Mouse (Mus musculus): ENCODE results near the gene Galnt14. TPM values are rescaled to one million over a fixed set of nuclear protein-coding genes. Genes with fewer than 3 reads are reported as not detected.

Gene Galnt14
- polyA plus RNA-seq, 1 experiment: not detected

GRCm38 (mm10) chr17:73540409-73541232, 169.6 kb downstream of the Galnt14 start:
- Histone ChIP-seq H3K4me1 (ENCODE audit: control insufficient read depth) (no peaks in the 10 kb centered on the region), H3K4me3 (replicated peaks) (no peak overlapping the region), H3K27me3 (ENCODE audit: control insufficient read depth) (no peaks in the 10 kb centered on the region), H3K36me3 (ENCODE audit: control insufficient read depth) (no peaks in the 10 kb centered on the region), H3K9me3 (ENCODE audit: control insufficient read depth, low read length) (peaks cover under 1% of the 10 kb centered on the region; the same call in 1 of the 2 replicates)
- TF ChIP-seq TAL1 (IDR thresholded peaks at IDR 0.05; ENCODE audit: low read length): no peak
- no peak for TF ChIP-seq GATA1 (IDR thresholded peaks at IDR 0.05; ENCODE audit: low read length)

- Histone ChIP-seq H3K9me3 (ENCODE audit: control insufficient read depth, low read length) (peaks cover 9% of the 10 kb centered on the region; the same call in 1 of the 2 replicates), H3K27me3 (ENCODE audit: control insufficient read depth) (no peaks in the 10 kb centered on the region), H3K4me3 (replicated peaks) (no peak overlapping the region), H3K36me3 (ENCODE audit: control insufficient read depth) (no peaks in the 10 kb centered on the region), H3K4me1 (ENCODE audit: control insufficient read depth) (no peaks in the 10 kb centered on the region)
- TF ChIP-seq TAL1 (IDR thresholded peaks at IDR 0.05; ENCODE audit: low read length): no peak
- no peak for TF ChIP-seq GATA1 (IDR thresholded peaks at IDR 0.05; ENCODE audit: low read length)
These were observed 178.4 kb downstream of the Galnt14 start for GRCm38 (mm10) chr17:73531896-73532295.

- no peaks in the 10 kb centered on the region for H3K4me1 ChIP-seq (ENCODE audit: control insufficient read depth)
- no peaks in the 10 kb centered on the region for H3K9me3 ChIP-seq (ENCODE audit: control insufficient read depth, low read length)
- no peak for TF ChIP-seq GATA1 (IDR thresholded peaks at IDR 0.05; ENCODE audit: low read length)
- TF ChIP-seq TAL1 (IDR thresholded peaks at IDR 0.05; ENCODE audit: low read length): no peak
- H3K27me3 ChIP-seq (ENCODE audit: control insufficient read depth): no peaks in the 10 kb centered on the region
- no peak overlapping the region for H3K4me3 ChIP-seq (replicated peaks)
- no peaks in the 10 kb centered on the region for H3K36me3 ChIP-seq (ENCODE audit: control insufficient read depth)
These were observed 188.1 kb downstream of the Galnt14 start for GRCm38 (mm10) chr17:73522169-73522568.

- H3K9me3 ChIP-seq (ENCODE audit: control insufficient read depth, low read length): no peaks in the 10 kb centered on the region
- no peak for TF ChIP-seq TAL1 (IDR thresholded peaks at IDR 0.05; ENCODE audit: low read length)
- no peak for TF ChIP-seq GATA1 (IDR thresholded peaks at IDR 0.05; ENCODE audit: low read length)
These were observed 190.9 kb downstream of the Galnt14 start for GRCm38 (mm10) chr17:73519350-73519749.

GRCm38 (mm10) chr17:73518359-73518758, 191.9 kb downstream of the Galnt14 start:
- TF ChIP-seq TAL1 (IDR thresholded peaks at IDR 0.05; ENCODE audit: low read length) (no peak), GATA1 (IDR thresholded peaks at IDR 0.05; ENCODE audit: low read length) (no peak)
- H3K27me3 ChIP-seq (ENCODE audit: control insufficient read depth): no peaks in the 10 kb centered on the region
- no peaks in the 10 kb centered on the region for H3K9me3 ChIP-seq (ENCODE audit: control insufficient read depth, low read length)
- no peak overlapping the region for H3K4me3 ChIP-seq (replicated peaks)
- H3K36me3 ChIP-seq (ENCODE audit: control insufficient read depth): no peaks in the 10 kb centered on the region
- H3K4me1 ChIP-seq (ENCODE audit: control insufficient read depth): no peaks in the 10 kb centered on the region

More at GRCm38 (mm10) chr17:73519350-73519749, 190.9 kb downstream of the Galnt14 start:
- H3K36me3 ChIP-seq (ENCODE audit: control insufficient read depth): no peaks in the 10 kb centered on the region
- no peak overlapping the region for H3K4me3 ChIP-seq (replicated peaks)
- H3K4me1 ChIP-seq (ENCODE audit: control insufficient read depth): no peaks in the 10 kb centered on the region
- no peaks in the 10 kb centered on the region for H3K27me3 ChIP-seq (ENCODE audit: control insufficient read depth)

DNA sequence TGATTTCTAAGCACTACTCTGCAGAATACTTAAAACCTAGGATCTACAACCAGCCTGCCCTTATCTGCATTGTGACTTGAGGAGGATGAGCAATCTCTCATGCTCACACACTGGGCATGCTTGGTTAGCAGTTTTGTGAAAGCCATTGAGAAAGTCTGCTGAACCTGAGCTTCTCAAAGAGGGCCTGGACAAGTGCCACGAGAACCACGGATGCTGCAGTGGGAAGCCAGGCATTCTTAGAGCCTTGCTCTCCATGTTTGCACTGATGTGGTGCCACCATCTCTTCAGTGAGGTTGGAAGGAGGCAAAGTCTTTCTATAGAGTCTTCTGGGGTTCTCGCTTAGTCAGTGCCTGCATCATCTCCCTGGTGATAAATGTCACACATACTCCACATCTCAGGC, 194.7 kb downstream of the Galnt14 start:
- Histone ChIP-seq H3K27me3 (ENCODE audit: control insufficient read depth) (no peaks in the 10 kb centered on the region), H3K4me1 (ENCODE audit: control insufficient read depth) (no peaks in the 10 kb centered on the region), H3K36me3 (ENCODE audit: control insufficient read depth) (no peaks in the 10 kb centered on the region), H3K4me3 (replicated peaks) (no peak overlapping the region), H3K9me3 (ENCODE audit: control insufficient read depth, low read length) (no peaks in the 10 kb centered on the region)
- TF ChIP-seq GATA1 (IDR thresholded peaks at IDR 0.05; ENCODE audit: low read length) (no peak), TAL1 (IDR thresholded peaks at IDR 0.05; ENCODE audit: low read length) (no peak)

- Histone ChIP-seq H3K9me3 (ENCODE audit: control insufficient read depth, low read length) (no peaks in the 10 kb centered on the region), H3K27me3 (ENCODE audit: control insufficient read depth) (no peaks in the 10 kb centered on the region), H3K36me3 (ENCODE audit: control insufficient read depth) (no peaks in the 10 kb centered on the region), H3K4me1 (ENCODE audit: control insufficient read depth) (no peaks in the 10 kb centered on the region), H3K4me3 (replicated peaks) (no peak overlapping the region)
- no peak for TF ChIP-seq TAL1 (IDR thresholded peaks at IDR 0.05; ENCODE audit: low read length)
- TF ChIP-seq GATA1 (IDR thresholded peaks at IDR 0.05; ENCODE audit: low read length): no peak
These were observed 195.4 kb downstream of the Galnt14 start for GRCm38 (mm10) chr17:73514862-73515261.

DNA sequence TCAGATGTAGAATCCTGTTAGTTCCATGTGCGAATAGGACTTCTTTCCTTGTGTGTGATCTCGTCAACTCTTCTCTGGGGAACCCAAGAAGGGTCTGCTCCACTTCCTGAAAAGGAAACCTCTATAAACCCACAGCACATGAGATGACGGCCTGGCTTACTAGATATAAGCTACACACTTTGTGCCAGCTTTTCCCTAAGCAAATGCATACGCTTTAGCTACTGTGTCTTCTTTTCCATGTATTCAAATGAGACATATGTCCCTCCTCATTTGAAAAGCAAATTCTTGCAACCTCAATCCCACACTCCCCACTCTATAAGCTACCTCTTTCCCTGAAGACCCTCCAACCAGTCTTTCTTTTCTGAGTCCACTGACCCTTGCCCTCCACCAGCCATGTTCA, 196.0 kb downstream of the Galnt14 start:
- Histone ChIP-seq H3K9me3 (ENCODE audit: control insufficient read depth, low read length) (peaks cover 3% of the 10 kb centered on the region; the same call in 1 of the 2 replicates), H3K36me3 (ENCODE audit: control insufficient read depth) (no peaks in the 10 kb centered on the region), H3K27me3 (ENCODE audit: control insufficient read depth) (no peaks in the 10 kb centered on the region), H3K4me1 (ENCODE audit: control insufficient read depth) (no peaks in the 10 kb centered on the region), H3K4me3 (replicated peaks) (no peak overlapping the region)
- no peak for TF ChIP-seq GATA1 (IDR thresholded peaks at IDR 0.05; ENCODE audit: low read length)
- no peak for TF ChIP-seq TAL1 (IDR thresholded peaks at IDR 0.05; ENCODE audit: low read length)

DNA sequence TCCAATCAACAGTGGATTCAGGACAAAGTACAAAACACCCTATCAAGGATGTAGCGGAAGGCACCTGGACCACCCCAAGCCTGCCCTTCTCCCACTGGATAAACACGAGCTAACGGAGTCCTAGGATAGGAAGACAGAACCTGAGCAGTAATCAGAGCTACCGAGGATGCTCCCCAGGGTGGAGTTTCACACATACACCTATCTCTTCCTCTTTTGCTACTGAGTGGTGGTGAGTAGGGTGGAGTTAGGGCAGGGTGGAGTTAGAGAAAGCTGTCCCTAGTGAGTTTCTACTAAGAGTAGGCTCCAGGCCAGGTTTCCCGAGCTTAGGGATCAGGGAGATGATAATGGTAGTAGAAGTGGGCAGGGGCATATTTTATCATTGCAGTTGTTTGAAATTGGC, 197.4 kb downstream of the Galnt14 start:
- no peak for TF ChIP-seq TAL1 (IDR thresholded peaks at IDR 0.05; ENCODE audit: low read length)
- no peak for TF ChIP-seq GATA1 (IDR thresholded peaks at IDR 0.05; ENCODE audit: low read length)
- Histone ChIP-seq H3K4me1 (ENCODE audit: control insufficient read depth) (no peaks in the 10 kb centered on the region), H3K9me3 (ENCODE audit: control insufficient read depth, low read length) (peaks cover 10% of the 10 kb centered on the region; the same call in 1 of the 2 replicates), H3K36me3 (ENCODE audit: control insufficient read depth) (no peaks in the 10 kb centered on the region), H3K27me3 (ENCODE audit: control insufficient read depth) (no peaks in the 10 kb centered on the region), H3K4me3 (replicated peaks) (no peak overlapping the region)
